Mouse (Mus musculus) E14TG2a.4 (cell line): ENCODE results near the gene Tshz3.

Source experiments
- H3K27me3 ChIP-seq: 2 replicates; pipeline ENCODE4 v1.6.1; 2014; ENCODE audit warnings: low read length, control low read depth; ENCODE audit not compliant: insufficient read depth
- H3K36me3 ChIP-seq: 2 replicates; pipeline ENCODE4 v1.6.1; 2014; ENCODE audit warnings: low read length, control low read depth; ENCODE audit not compliant: insufficient read depth
- H3K4me1 ChIP-seq: replicated peaks from 2 replicates; pipeline ENCODE4 v1.6.1; 2014; ENCODE audit warnings: low read depth, low read length, control low read depth
- H3K4me3 ChIP-seq: replicated peaks from 2 replicates; pipeline ENCODE4 v1.5.1; 2014; ENCODE audit warnings: mild to moderate bottlenecking, low read length
- H3K9me3 ChIP-seq: 2 replicates; pipeline ENCODE4 v1.6.1; 2014; ENCODE audit warnings: low read length, control low read depth
- CTCF ChIP-seq: conservative IDR thresholded peaks from 2 replicates; pipeline ENCODE4 v1.5.1; 2014; ENCODE audit warnings: low read length
- NANOG ChIP-seq: IDR thresholded peaks from 2 replicates; pipeline ENCODE4 v1.6.1; 2014; ENCODE audit warnings: borderline replicate concordance, low read length, mixed read lengths
- POU5F1 ChIP-seq: IDR thresholded peaks from 2 replicates; pipeline ENCODE4 v1.6.1; 2014; ENCODE audit warnings: low read length, borderline replicate concordance

Gene Tshz3

GRCm38 (mm10) chr7:36720830-36721229, 22.9 kb downstream of the Tshz3 start:
- Histone ChIP-seq H3K4me1 (0 out of 2 replicates have a peak, but pooled peaks cover 9% of the 10 kb centered on the region), H3K27me3 (no peaks in the 10 kb centered on the region), H3K4me3 (no peak overlapping the region), H3K36me3 (no peaks in the 10 kb centered on the region), H3K9me3 (no peaks in the 10 kb centered on the region)
- TF ChIP-seq NANOG (no peak), POU5F1 (no peak), CTCF (no peak)

DNA sequence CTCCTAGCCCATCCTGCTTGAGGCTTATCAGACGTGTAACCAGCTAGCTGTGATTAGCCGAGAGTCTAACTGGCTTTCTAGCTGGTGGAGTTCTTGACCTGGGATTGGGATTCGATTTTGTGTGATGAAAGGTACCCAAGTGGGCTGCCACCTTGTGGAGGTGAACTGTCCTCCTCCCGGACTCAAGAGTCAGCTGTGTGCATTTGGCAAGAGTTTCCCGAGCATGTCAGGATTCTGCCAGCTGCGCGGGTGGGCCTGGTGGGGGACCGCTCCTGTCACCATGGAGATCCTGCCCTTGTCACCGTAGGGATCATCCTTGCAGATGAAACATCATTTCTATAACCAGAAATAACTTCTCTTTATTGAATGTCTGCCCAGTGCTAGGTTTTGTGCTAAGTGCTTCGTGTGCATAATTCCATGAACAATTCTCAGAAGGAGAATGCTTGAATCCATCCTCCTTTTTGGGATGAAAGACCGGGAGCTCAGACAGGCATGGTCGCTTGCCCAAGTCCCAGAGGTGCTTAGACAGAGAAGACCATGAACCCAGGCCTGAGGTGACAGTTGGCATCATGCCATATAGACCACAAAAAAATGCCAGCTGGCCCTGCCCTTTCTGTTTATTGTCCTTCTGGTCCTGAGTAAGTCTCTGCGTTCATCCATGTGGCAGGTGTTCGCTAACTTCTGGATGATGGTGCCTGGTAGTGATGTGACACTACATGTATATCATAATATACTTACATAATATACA, 38.6 kb downstream of the Tshz3 start:
- no peak for TF ChIP-seq POU5F1
- no peak for TF ChIP-seq NANOG
- TF ChIP-seq CTCF = no peak
- Histone ChIP-seq H3K4me3 (no peak overlapping the region), H3K36me3 (no peaks in the 10 kb centered on the region), H3K4me1 (peaks cover under 1% of the 10 kb centered on the region; the same call in 1 of the 2 replicates), H3K9me3 (no peaks in the 10 kb centered on the region), H3K27me3 (no peaks in the 10 kb centered on the region; the same call in 1 of the 2 replicates)

- Histone ChIP-seq H3K4me1 (peaks cover 19% of the 10 kb centered on the region), H3K36me3 (no peaks in the 10 kb centered on the region), H3K9me3 (peaks cover 17% of the 10 kb centered on the region), H3K4me3 (no peak overlapping the region), H3K27me3 (no peaks in the 10 kb centered on the region)
- TF ChIP-seq CTCF (no peak), NANOG (no peak), POU5F1 (no peak)
Observed at GRCm38 (mm10) chr7:36751480-36751879, 53.6 kb downstream of the Tshz3 start.

DNA sequence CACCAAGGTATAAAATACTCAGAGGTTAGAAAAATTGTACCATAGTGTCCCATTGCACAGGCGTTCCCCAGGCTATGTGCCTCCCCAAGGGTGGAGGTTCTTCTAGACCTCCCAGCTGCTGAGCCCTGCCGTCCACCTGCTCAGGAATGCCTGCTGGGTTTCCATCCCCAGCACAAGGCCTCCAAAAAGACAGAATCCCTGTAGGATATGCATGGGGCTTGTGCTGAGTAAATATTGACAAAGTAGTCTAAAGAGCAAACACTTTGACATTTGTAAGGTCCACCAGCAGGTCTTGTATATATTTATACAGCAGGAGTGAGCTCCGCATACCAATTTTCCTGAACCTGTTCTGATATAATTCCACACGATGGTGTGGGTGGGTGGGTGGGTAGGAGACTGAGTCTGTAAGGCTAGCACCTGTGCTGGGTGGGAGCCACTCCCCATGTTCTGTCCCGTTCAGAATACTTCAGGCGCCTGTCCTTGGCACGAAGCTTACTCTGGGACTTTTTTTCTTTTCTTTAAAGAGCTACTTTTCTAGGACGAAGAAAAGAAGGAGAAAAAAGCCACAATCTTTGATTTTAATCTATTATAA, 69.7 kb downstream of the Tshz3 start:
- Histone ChIP-seq H3K27me3 (peaks cover 34% of the 10 kb centered on the region), H3K4me1 (peaks cover 28% of the 10 kb centered on the region), H3K36me3 (no peaks in the 10 kb centered on the region), H3K9me3 (no peaks in the 10 kb centered on the region), H3K4me3 (no peak overlapping the region)
- TF ChIP-seq CTCF (no peak), POU5F1 (no peak), NANOG (no peak)

DNA sequence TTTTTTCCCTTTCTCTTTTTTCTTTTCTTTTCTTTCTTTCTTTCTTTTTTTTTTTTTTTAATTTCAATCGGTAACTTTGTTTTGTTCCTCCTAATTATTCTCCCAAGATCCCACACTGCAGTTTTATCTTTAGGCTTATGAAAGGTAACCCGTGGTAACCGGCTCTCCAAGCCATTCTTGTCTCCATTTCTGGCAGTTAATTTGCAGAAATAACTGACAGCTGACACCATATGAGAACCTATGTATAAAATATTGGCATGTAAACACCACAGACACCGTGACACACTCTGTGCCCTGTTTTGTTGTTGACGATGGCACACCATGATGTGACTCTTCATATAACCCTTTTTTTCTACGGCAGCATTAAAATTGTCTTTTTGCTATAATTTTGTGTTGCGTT, 75.2 kb downstream of the Tshz3 start:
- Histone ChIP-seq H3K36me3 (no peaks in the 10 kb centered on the region), H3K27me3 (peaks cover 34% of the 10 kb centered on the region), H3K4me3 (no peak overlapping the region), H3K4me1 (peaks cover 26% of the 10 kb centered on the region), H3K9me3 (no peaks in the 10 kb centered on the region)
- TF ChIP-seq CTCF = no peak
- no peak for TF ChIP-seq POU5F1
- TF ChIP-seq NANOG = no peak

DNA sequence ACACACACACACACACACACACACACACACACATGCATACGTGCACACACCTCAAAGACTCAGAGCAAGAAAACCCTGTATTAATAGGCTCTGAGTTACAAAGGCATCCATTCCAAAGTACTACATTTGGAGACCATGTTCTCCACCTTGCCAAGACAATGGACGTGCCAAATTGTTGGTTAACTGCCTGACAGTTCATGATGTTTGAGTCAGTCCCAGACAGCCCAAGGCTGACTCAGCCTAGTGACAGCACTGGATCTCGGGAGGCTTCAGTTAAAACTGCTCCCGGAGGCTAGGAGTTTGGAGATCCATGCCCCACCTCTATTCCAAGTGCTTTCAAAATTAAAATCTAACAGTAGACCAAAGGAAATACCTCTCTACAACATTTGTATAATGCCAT, 79.0 kb downstream of the Tshz3 start:
- Histone ChIP-seq H3K4me1 (no peaks in the 10 kb centered on the region), H3K4me3 (no peak overlapping the region), H3K36me3 (no peaks in the 10 kb centered on the region), H3K27me3 (0 out of 2 replicates have a peak, but pooled peaks cover 3% of the 10 kb centered on the region), H3K9me3 (no peaks in the 10 kb centered on the region)
- no peak for TF ChIP-seq CTCF
- TF ChIP-seq POU5F1 = no peak
- TF ChIP-seq NANOG = no peak

- no peak overlapping the region for H3K4me3 ChIP-seq
Observed at GRCm38 (mm10) chr7:36778456-36778855, 80.5 kb downstream of the Tshz3 start.

DNA sequence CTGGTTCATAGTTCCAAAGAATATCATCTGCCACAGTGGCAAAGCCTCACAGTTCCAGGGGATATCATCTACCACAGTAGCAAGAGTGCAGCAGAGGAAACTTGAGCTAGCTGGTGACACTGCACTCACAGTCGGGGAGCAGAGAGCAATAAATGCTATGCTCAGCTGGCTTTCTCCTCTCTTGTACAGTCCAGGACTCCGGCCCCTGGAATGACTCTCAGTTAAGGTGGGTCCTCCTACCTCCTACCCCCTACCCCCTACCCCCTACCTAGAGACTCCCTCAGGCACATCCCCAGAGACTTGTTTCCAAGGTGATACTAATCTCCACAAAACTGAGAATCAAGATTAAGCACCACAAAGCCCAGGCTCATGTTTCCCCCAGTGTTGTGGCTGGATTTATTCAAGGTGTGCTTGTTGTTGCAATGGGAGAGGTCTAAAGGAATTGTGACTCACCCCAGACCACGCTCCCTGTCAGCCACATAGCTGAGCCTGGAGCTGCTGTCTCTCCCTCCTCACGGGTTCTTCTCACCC, 86.4 kb downstream of the Tshz3 start:
- Histone ChIP-seq H3K4me1 (no peaks in the 10 kb centered on the region), H3K36me3 (no peaks in the 10 kb centered on the region), H3K27me3 (no peaks in the 10 kb centered on the region), H3K4me3 (no peak overlapping the region), H3K9me3 (no peaks in the 10 kb centered on the region)
- TF ChIP-seq CTCF (no peak), POU5F1 (no peak), NANOG (no peak)

More at GRCm38 (mm10) chr7:36778456-36778855, 80.5 kb downstream of the Tshz3 start:
- H3K4me1 ChIP-seq = no peaks in the 10 kb centered on the region
- no peaks in the 10 kb centered on the region for H3K36me3 ChIP-seq
- H3K27me3 ChIP-seq = 0 out of 2 replicates have a peak, but pooled peaks cover 3% of the 10 kb centered on the region
- no peaks in the 10 kb centered on the region for H3K9me3 ChIP-seq
- no peak for TF ChIP-seq POU5F1
- TF ChIP-seq NANOG = no peak
- TF ChIP-seq CTCF = no peak
